Mouse (Mus musculus): ENCODE measurements around the gene Slc2a5.

DNA sequence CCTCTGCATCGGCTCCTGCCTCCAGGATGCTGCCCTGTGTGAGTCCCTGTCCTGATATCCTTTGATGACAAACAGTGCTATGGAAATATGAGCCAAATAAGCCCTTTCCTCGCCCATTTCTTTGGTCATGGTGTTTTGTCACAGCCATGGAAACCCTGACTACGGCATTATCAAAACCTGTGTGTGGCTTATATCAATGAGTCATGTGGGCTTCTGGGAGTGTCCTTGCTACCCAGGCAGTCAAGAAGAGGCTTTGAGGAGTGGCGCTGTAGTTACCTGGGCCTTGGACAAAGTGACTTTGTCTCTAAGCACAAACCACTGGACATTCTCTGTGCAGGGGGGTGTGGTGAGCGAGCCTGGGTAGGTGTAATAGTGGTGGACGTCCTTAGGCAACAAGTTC lies 73.1 kb downstream of the Slc2a5 start:
- TF ChIP-seq CTCF (IDR thresholded peaks at IDR 0.05; ENCODE audit: low read depth, low read length) (no peak), POLR2A (IDR thresholded peaks at IDR 0.05; ENCODE audit: insufficient read depth, low read length) (no peak)

Measured in ES-Bruce4 (cell line).